Mouse (Mus musculus) intestine, embryonic 16.5 days (tissue): ENCODE measurements around the gene Kalrn. TPM values are rescaled to one million over a fixed set of nuclear protein-coding genes. Genes with fewer than 3 reads are reported as not detected.

Experiments
- ATAC-seq: fragments of 200-750 bp; cut with Nextera tagmentation; 2 replicates; pipeline ENCODE4 v1.8.0; 2017; ENCODE audit warnings: moderate TSS enrichment, moderate library complexity
- H3K27ac ChIP-seq: fragments of 300-500 bp; sonication (generic); 2 replicates; pipeline ENCODE4 v1.5.1; 2014; ENCODE audit warnings: mild to moderate bottlenecking, low read length
- H3K27me3 ChIP-seq: fragments of 300-500 bp; sonication (generic); replicated peaks from 2 replicates; pipeline ENCODE4 v1.6.1; 2014; ENCODE audit warnings: low read length, control low read depth, mixed read lengths; ENCODE audit not compliant: control insufficient read depth, insufficient read depth
- H3K36me3 ChIP-seq: fragments of 300-500 bp; sonication (generic); 2 replicates; pipeline ENCODE4 v1.6.1; 2014; ENCODE audit warnings: low read length, control low read depth; ENCODE audit not compliant: control insufficient read depth, insufficient read depth
- H3K4me1 ChIP-seq: fragments of 300-500 bp; sonication (generic); 2 replicates; pipeline ENCODE4 v1.6.1; 2014; ENCODE audit warnings: low read length, control low read depth, mixed read lengths; ENCODE audit not compliant: control insufficient read depth, insufficient read depth
- H3K4me2 ChIP-seq: fragments of 300-500 bp; sonication (generic); 2 replicates; pipeline ENCODE4 v1.6.1; 2014; ENCODE audit warnings: low read depth, low read length, control low read depth
- H3K4me3 ChIP-seq: fragments of 300-500 bp; sonication (generic); 2 replicates; pipeline ENCODE4 v1.5.1; 2014; ENCODE audit warnings: mild to moderate bottlenecking, low read length
- H3K9ac ChIP-seq: fragments of 300-500 bp; sonication (generic); 2 replicates; pipeline ENCODE4 v1.6.1; 2014; ENCODE audit warnings: low read depth, low read length
- H3K9me3 ChIP-seq: fragments of 300-500 bp; sonication (generic); 2 replicates; pipeline ENCODE4 v1.6.1; 2016; ENCODE audit warnings: low read length, control low read depth; ENCODE audit not compliant: control insufficient read depth
- WGBS: fragments of 180-500 bp; shearing (Covaris S2); extraction: QIAGEN DNeasy Blood & Tissue Kit; methylation state at CpG from one replicate; pipeline ENCODE4 v1.1.7; 2014; 5-methylcytosine and 5-hydroxymethylcytosine counted together
- polyA plus RNA-seq: library from polyadenylated mRNA; unstranded; fragments of >200 nt; fragmentation: Nextera tagmentation; extraction: Ambion mirVana; gene quantifications from 2 replicates; pipeline ENCODE4 v1.2.1, GENCODE M21; 2015

Gene Kalrn
- polyA plus RNA-seq, 1 experiment from 2014 or later: 11.1 TPM

GRCm38 (mm10) chr16:33988358-33989012 lies 584.8 kb downstream of the Kalrn start:
- no peak overlapping the region for H3K9ac ChIP-seq
- H3K36me3 ChIP-seq: no peaks in the 10 kb centered on the region
- H3K4me2 ChIP-seq: no peak overlapping the region
- peak; percentile 27 for ATAC-seq
- H3K27me3 ChIP-seq: no peaks in the 10 kb centered on the region
- H3K9me3 ChIP-seq: no peaks in the 10 kb centered on the region
- peak overlapping the region; percentile 66 for H3K27ac ChIP-seq
- 57% methylated on average over 17 of the region's 17 CpGs for WGBS
- peaks cover 15% of the 10 kb centered on the region; the same call in 1 of the 2 replicates for H3K4me1 ChIP-seq
- no peak overlapping the region for H3K4me3 ChIP-seq

GRCm38 (mm10) chr16:33986993-33987392 lies 586.3 kb downstream of the Kalrn start:
- H3K9ac ChIP-seq: no peak overlapping the region
- H3K9me3 ChIP-seq: no peaks in the 10 kb centered on the region
- no peak for ATAC-seq
- H3K36me3 ChIP-seq: no peaks in the 10 kb centered on the region
- H3K4me1 ChIP-seq: peaks cover 15% of the 10 kb centered on the region; the same call in 1 of the 2 replicates
- no peak overlapping the region for H3K27ac ChIP-seq
- WGBS: 85% methylated on average over 7 of the region's 7 CpGs
- no peak overlapping the region for H3K4me3 ChIP-seq
- no peaks in the 10 kb centered on the region for H3K27me3 ChIP-seq
- H3K4me2 ChIP-seq: no peak overlapping the region

GRCm38 (mm10) chr16:33985372-33985771 lies 588.0 kb downstream of the Kalrn start:
- Histone ChIP-seq H3K27me3 (no peaks in the 10 kb centered on the region), H3K36me3 (no peaks in the 10 kb centered on the region), H3K9me3 (no peaks in the 10 kb centered on the region), H3K4me2 (no peak overlapping the region), H3K4me1 (peaks cover 12% of the 10 kb centered on the region; the same call in 1 of the 2 replicates), H3K4me3 (no peak overlapping the region), H3K27ac (no peak overlapping the region), H3K9ac (no peak overlapping the region)
- WGBS: 87% methylated on average over 6 of the region's 6 CpGs
- no peak for ATAC-seq

GRCm38 (mm10) chr16:33983712-33984111 lies 589.6 kb downstream of the Kalrn start:
- H3K4me2 ChIP-seq: no peak overlapping the region
- H3K4me3 ChIP-seq: no peak overlapping the region
- no peak overlapping the region for H3K9ac ChIP-seq
- H3K27ac ChIP-seq: no peak overlapping the region
- H3K36me3 ChIP-seq: no peaks in the 10 kb centered on the region
- peaks cover 2% of the 10 kb centered on the region; the same call in 1 of the 2 replicates for H3K4me1 ChIP-seq
- H3K27me3 ChIP-seq: no peaks in the 10 kb centered on the region
- 99% methylated on average over 6 of the region's 6 CpGs for WGBS
- ATAC-seq: no peak
- no peaks in the 10 kb centered on the region for H3K9me3 ChIP-seq

- Histone ChIP-seq H3K9ac (no peak overlapping the region), H3K9me3 (no peaks in the 10 kb centered on the region; the same call in 1 of the 2 replicates), H3K27me3 (no peaks in the 10 kb centered on the region), H3K4me3 (no peak overlapping the region), H3K27ac (no peak overlapping the region), H3K4me2 (no peak overlapping the region), H3K4me1 (no peaks in the 10 kb centered on the region), H3K36me3 (no peaks in the 10 kb centered on the region)
- 43% methylated on average over 2 of the region's 2 CpGs for WGBS
- no peak; the same call in 1 of the 2 replicates for ATAC-seq
Observed at GRCm38 (mm10) chr16:33979855-33980254, 593.5 kb downstream of the Kalrn start.

GRCm38 (mm10) chr16:33967283-33967640 lies 606.1 kb downstream of the Kalrn start:
- WGBS: 49% methylated on average over 2 of the region's 2 CpGs
- H3K27ac ChIP-seq: no peak overlapping the region
- peaks cover 7% of the 10 kb centered on the region for H3K4me1 ChIP-seq
- H3K36me3 ChIP-seq: 0 out of 2 replicates have a peak, but pooled peaks cover 3% of the 10 kb centered on the region
- H3K4me2 ChIP-seq: peak overlapping the region; percentile 85
- no peaks in the 10 kb centered on the region for H3K9me3 ChIP-seq
- no peaks in the 10 kb centered on the region for H3K27me3 ChIP-seq
- ATAC-seq: peak; percentile 50; the same call in 1 of the 2 replicates
- H3K4me3 ChIP-seq: peak overlapping the region; percentile 92
- peak overlapping the region; percentile 90 for H3K9ac ChIP-seq

GRCm38 (mm10) chr16:33966538-33967282 lies 606.6 kb downstream of the Kalrn start, which contains the start of gene Umps:
Gene Umps, minus strand, starts transcription at chr16:33967038.
- H3K9me3 ChIP-seq: no peaks in the 10 kb centered on the region
- H3K4me1 ChIP-seq: peaks cover 7% of the 10 kb centered on the region

GRCm38 (mm10) chr16:33965878-33966537 lies 607.3 kb downstream of the Kalrn start:
- Histone ChIP-seq H3K4me3 (peak overlapping the region; percentile 92), H3K9me3 (no peaks in the 10 kb centered on the region), H3K27ac (peak overlapping the region; percentile 68; the same call in 1 of the 2 replicates), H3K36me3 (peaks cover 3% of the 10 kb centered on the region; the same call in 1 of the 2 replicates), H3K27me3 (no peaks in the 10 kb centered on the region), H3K4me2 (peak overlapping the region; percentile 85), H3K9ac (peak overlapping the region; percentile 90), H3K4me1 (peaks cover 7% of the 10 kb centered on the region)
- 8% methylated on average over 15 of the region's 15 CpGs for WGBS
- peak; percentile 13; the same call in 1 of the 2 replicates for ATAC-seq

More at GRCm38 (mm10) chr16:33966538-33967282, 606.6 kb downstream of the Kalrn start, which contains the start of gene Umps:
- under 1% methylated on average over 44 of the region's 44 CpGs for WGBS
- no peaks in the 10 kb centered on the region for H3K27me3 ChIP-seq
- ATAC-seq: peak; percentile 89
- peak within 1 kb of the TSS; percentile 68 for H3K27ac ChIP-seq
- H3K9ac ChIP-seq: peak within 1 kb of the TSS; percentile 90
- peak within 1 kb of the TSS; percentile 85 for H3K4me2 ChIP-seq
- 0 out of 2 replicates have a peak, but pooled peaks cover 3% of the 10 kb centered on the region for H3K36me3 ChIP-seq
- H3K4me3 ChIP-seq: peak within 1 kb of the TSS; percentile 92

- Histone ChIP-seq H3K36me3 (peaks cover 7% of the 10 kb centered on the region; the same call in 1 of the 2 replicates), H3K4me3 (no peak overlapping the region), H3K4me2 (no peak overlapping the region), H3K27me3 (no peaks in the 10 kb centered on the region), H3K9ac (no peak overlapping the region), H3K9me3 (no peaks in the 10 kb centered on the region), H3K27ac (no peak overlapping the region), H3K4me1 (peaks cover 7% of the 10 kb centered on the region)
- ATAC-seq: peak; percentile 73
- WGBS: 58% methylated on average over 6 of the region's 6 CpGs
Observed at GRCm38 (mm10) chr16:33963509-33963908, 609.8 kb downstream of the Kalrn start.
